Mouse (Mus musculus) stomach, embryonic 15.5 days (tissue): ENCODE measurements around the gene Igdcc3. TPM values are rescaled to one million over a fixed set of nuclear protein-coding genes. Genes with fewer than 3 reads are reported as not detected.

Source experiments
- ATAC-seq: fragments of 200-750 bp; cut with Nextera tagmentation; 2 replicates; pipeline ENCODE4 v1.8.0; 2017; ENCODE audit warnings: low read depth, moderate number of reproducible peaks, moderate TSS enrichment; ENCODE audit not compliant: insufficient read depth, low FRiP score
- H3K27ac ChIP-seq: fragments of 300-500 bp; sonication (generic); 2 replicates; pipeline ENCODE4 v1.5.1; 2015; ENCODE audit warnings: mild to moderate bottlenecking, inconsistent platforms
- H3K27me3 ChIP-seq: fragments of 300-500 bp; sonication (generic); replicated peaks from 2 replicates; pipeline ENCODE4 v1.6.1; 2015; ENCODE audit warnings: inconsistent platforms
- H3K36me3 ChIP-seq: fragments of 300-500 bp; sonication (generic); 2 replicates; pipeline ENCODE4 v1.6.1; 2015; ENCODE audit warnings: inconsistent platforms
- H3K4me1 ChIP-seq: fragments of 300-500 bp; sonication (generic); 2 replicates; pipeline ENCODE4 v1.6.1; 2015; ENCODE audit warnings: inconsistent platforms
- H3K4me2 ChIP-seq: fragments of 300-500 bp; sonication (generic); 2 replicates; pipeline ENCODE4 v1.6.1; 2015; ENCODE audit warnings: mild to moderate bottlenecking, inconsistent platforms
- H3K4me3 ChIP-seq: fragments of 300-500 bp; sonication (generic); replicated peaks from 2 replicates; pipeline ENCODE4 v1.5.1; 2015; ENCODE audit warnings: inconsistent platforms
- H3K9ac ChIP-seq: fragments of 300-500 bp; sonication (generic); 2 replicates; pipeline ENCODE4 v1.6.1; 2015; ENCODE audit warnings: inconsistent platforms
- H3K9me3 ChIP-seq: fragments of 300-500 bp; sonication (generic); 2 replicates; pipeline ENCODE4 v1.6.1; 2016; ENCODE audit warnings: inconsistent platforms
- WGBS: fragments of 180-500 bp; shearing (Covaris S2); methylation state at CpG from one replicate; pipeline ENCODE4 v1.1.7; 2015; 5-methylcytosine and 5-hydroxymethylcytosine counted together
- polyA plus RNA-seq: library from polyadenylated mRNA; unstranded; fragments of >200 nt; fragmentation: Nextera tagmentation; extraction: Ambion mirVana; gene quantifications from 2 replicates; pipeline ENCODE4 v1.2.1, GENCODE M21; 2015

The Igdcc3 gene
- polyA plus RNA-seq, 1 experiment from 2014 or later, result 1.5 TPM

GRCm38 (mm10) chr9:65141306-65141975 lies 452 bp downstream of the Igdcc3 start:
- H3K27me3 ChIP-seq, result 0 out of 2 replicates have a peak, but pooled peaks cover 9% of the 10 kb centered on the region
- H3K9ac ChIP-seq, result peak overlapping the region; percentile 33; the same call in 1 of the 2 replicates
- peak overlapping the region; percentile 69 for H3K4me3 ChIP-seq
- peak overlapping the region; percentile 93 for H3K4me2 ChIP-seq
- ATAC-seq, result peak; percentile 58; the same call in 1 of the 2 replicates
- H3K9me3 ChIP-seq, result no peaks in the 10 kb centered on the region
- H3K4me1 ChIP-seq, result peaks cover 15% of the 10 kb centered on the region
- H3K36me3 ChIP-seq, result no peaks in the 10 kb centered on the region
- WGBS, result under 1% methylated on average over 63 of the region's 73 CpGs
- peak overlapping the region; percentile 75 for H3K27ac ChIP-seq

- Histone ChIP-seq H3K4me3 (peak overlapping the region; percentile 69), H3K9ac (peak overlapping the region; percentile 33; the same call in 1 of the 2 replicates), H3K27me3 (0 out of 2 replicates have a peak, but pooled peaks cover 9% of the 10 kb centered on the region), H3K4me2 (peak overlapping the region; percentile 93), H3K36me3 (no peaks in the 10 kb centered on the region), H3K4me1 (peaks cover 15% of the 10 kb centered on the region), H3K27ac (peak overlapping the region; percentile 75; the same call in 1 of the 2 replicates), H3K9me3 (no peaks in the 10 kb centered on the region)
- peak; percentile 56; the same call in 1 of the 2 replicates for ATAC-seq
- WGBS, result under 1% methylated on average over 17 of the region's 17 CpGs
These were observed 958 bp downstream of the Igdcc3 start for GRCm38 (mm10) chr9:65141976-65142318.

GRCm38 (mm10) chr9:65142399-65142798 lies 1.4 kb downstream of the Igdcc3 start:
- H3K27me3 ChIP-seq, result 0 out of 2 replicates have a peak, but pooled peaks cover 9% of the 10 kb centered on the region
- no peak for ATAC-seq
- under 1% methylated on average over 8 of the region's 8 CpGs for WGBS
- H3K4me1 ChIP-seq, result peaks cover 15% of the 10 kb centered on the region
- no peaks in the 10 kb centered on the region for H3K9me3 ChIP-seq
- peak overlapping the region; percentile 69 for H3K4me3 ChIP-seq
- H3K9ac ChIP-seq, result no peak overlapping the region
- peak overlapping the region; percentile 93 for H3K4me2 ChIP-seq
- no peaks in the 10 kb centered on the region for H3K36me3 ChIP-seq
- H3K27ac ChIP-seq, result no peak overlapping the region

- Histone ChIP-seq H3K4me3 (no peak overlapping the region), H3K27me3 (0 out of 2 replicates have a peak, but pooled peaks cover 3% of the 10 kb centered on the region), H3K4me2 (no peak overlapping the region), H3K36me3 (no peaks in the 10 kb centered on the region), H3K27ac (no peak overlapping the region), H3K4me1 (peaks cover 8% of the 10 kb centered on the region), H3K9ac (no peak overlapping the region), H3K9me3 (no peaks in the 10 kb centered on the region)
- 79% methylated on average over 5 of the region's 5 CpGs for WGBS
- ATAC-seq, result no peak
These were observed 5.0 kb downstream of the Igdcc3 start for GRCm38 (mm10) chr9:65146001-65146400.

GRCm38 (mm10) chr9:65148507-65148906 lies 7.5 kb downstream of the Igdcc3 start:
- Histone ChIP-seq H3K27me3 (no peaks in the 10 kb centered on the region), H3K4me2 (no peak overlapping the region), H3K36me3 (no peaks in the 10 kb centered on the region), H3K9ac (no peak overlapping the region), H3K4me1 (0 out of 2 replicates have a peak, but pooled peaks cover 3% of the 10 kb centered on the region), H3K9me3 (no peaks in the 10 kb centered on the region), H3K4me3 (no peak overlapping the region), H3K27ac (no peak overlapping the region)
- WGBS, result 83% methylated on average over 7 of the region's 7 CpGs
- ATAC-seq, result no peak

GRCm38 (mm10) chr9:65152711-65153330 lies 11.8 kb downstream of the Igdcc3 start:
- WGBS, result 54% methylated on average over 6 of the region's 6 CpGs
- Histone ChIP-seq H3K27ac (peak overlapping the region; percentile 19), H3K9me3 (no peaks in the 10 kb centered on the region), H3K36me3 (no peaks in the 10 kb centered on the region), H3K4me3 (no peak overlapping the region), H3K9ac (no peak overlapping the region), H3K27me3 (no peaks in the 10 kb centered on the region), H3K4me2 (no peak overlapping the region), H3K4me1 (peaks cover 13% of the 10 kb centered on the region; the same call in 1 of the 2 replicates)
- ATAC-seq, result no peak

GRCm38 (mm10) chr9:65153331-65153711 lies 12.3 kb downstream of the Igdcc3 start:
- WGBS, result 24% methylated on average over 5 of the region's 5 CpGs
- Histone ChIP-seq H3K4me3 (no peak overlapping the region), H3K9ac (no peak overlapping the region), H3K27ac (peak overlapping the region; percentile 19), H3K4me2 (no peak overlapping the region), H3K27me3 (no peaks in the 10 kb centered on the region), H3K36me3 (no peaks in the 10 kb centered on the region), H3K9me3 (no peaks in the 10 kb centered on the region), H3K4me1 (peaks cover 13% of the 10 kb centered on the region; the same call in 1 of the 2 replicates)
- no peak for ATAC-seq

- peak; percentile 40; the same call in 1 of the 2 replicates for ATAC-seq
- no peak overlapping the region for H3K9ac ChIP-seq
- H3K27me3 ChIP-seq, result no peaks in the 10 kb centered on the region
- peaks cover 13% of the 10 kb centered on the region; the same call in 1 of the 2 replicates for H3K4me1 ChIP-seq
- H3K27ac ChIP-seq, result peak overlapping the region; percentile 40; the same call in 1 of the 2 replicates
- 52% methylated on average over 9 of the region's 9 CpGs for WGBS
- H3K9me3 ChIP-seq, result no peaks in the 10 kb centered on the region
- H3K4me2 ChIP-seq, result peak overlapping the region; percentile 3; the same call in 1 of the 2 replicates
- no peak overlapping the region for H3K4me3 ChIP-seq
- no peaks in the 10 kb centered on the region for H3K36me3 ChIP-seq
These were observed 13.9 kb downstream of the Igdcc3 start for GRCm38 (mm10) chr9:65154692-65155455.

GRCm38 (mm10) chr9:65156604-65157003 lies 15.6 kb downstream of the Igdcc3 start:
- no peak overlapping the region for H3K27ac ChIP-seq
- H3K4me1 ChIP-seq, result peaks cover 13% of the 10 kb centered on the region; the same call in 1 of the 2 replicates
- H3K27me3 ChIP-seq, result peaks cover 7% of the 10 kb centered on the region; the same call in 1 of the 2 replicates
- 10% methylated on average over 8 of the region's 8 CpGs for whole genome bisulfite sequencing
- H3K9me3 ChIP-seq, result no peaks in the 10 kb centered on the region
- no peak overlapping the region for H3K4me3 ChIP-seq
- no peak for ATAC-seq
- no peaks in the 10 kb centered on the region for H3K36me3 ChIP-seq
- no peak overlapping the region for H3K4me2 ChIP-seq
- H3K9ac ChIP-seq, result no peak overlapping the region

GRCm38 (mm10) chr9:65157631-65158030 lies 16.6 kb downstream of the Igdcc3 start:
- H3K4me1 ChIP-seq, result peaks cover 19% of the 10 kb centered on the region; the same call in 1 of the 2 replicates

GRCm38 (mm10) chr9:65161188-65161587 lies 20.2 kb downstream of the Igdcc3 start:
- Histone ChIP-seq H3K4me3 (no peak overlapping the region), H3K9me3 (no peaks in the 10 kb centered on the region), H3K27ac (no peak overlapping the region), H3K27me3 (peaks cover 33% of the 10 kb centered on the region), H3K9ac (no peak overlapping the region), H3K4me1 (peaks cover 22% of the 10 kb centered on the region), H3K4me2 (no peak overlapping the region), H3K36me3 (no peaks in the 10 kb centered on the region)
- no peak for ATAC-seq
- WGBS, result 56% methylated on average over 4 of the region's 4 CpGs

More at GRCm38 (mm10) chr9:65157631-65158030, 16.6 kb downstream of the Igdcc3 start:
- Histone ChIP-seq H3K4me3 (no peak overlapping the region), H3K9ac (no peak overlapping the region), H3K27ac (no peak overlapping the region), H3K4me2 (no peak overlapping the region), H3K36me3 (no peaks in the 10 kb centered on the region), H3K27me3 (peaks cover 17% of the 10 kb centered on the region), H3K9me3 (no peaks in the 10 kb centered on the region)
- ATAC-seq, result no peak
- 54% methylated on average over 6 of the region's 6 CpGs for WGBS
